Mouse (Mus musculus): ENCODE measurements around the gene Ugt1a6a.

DNA sequence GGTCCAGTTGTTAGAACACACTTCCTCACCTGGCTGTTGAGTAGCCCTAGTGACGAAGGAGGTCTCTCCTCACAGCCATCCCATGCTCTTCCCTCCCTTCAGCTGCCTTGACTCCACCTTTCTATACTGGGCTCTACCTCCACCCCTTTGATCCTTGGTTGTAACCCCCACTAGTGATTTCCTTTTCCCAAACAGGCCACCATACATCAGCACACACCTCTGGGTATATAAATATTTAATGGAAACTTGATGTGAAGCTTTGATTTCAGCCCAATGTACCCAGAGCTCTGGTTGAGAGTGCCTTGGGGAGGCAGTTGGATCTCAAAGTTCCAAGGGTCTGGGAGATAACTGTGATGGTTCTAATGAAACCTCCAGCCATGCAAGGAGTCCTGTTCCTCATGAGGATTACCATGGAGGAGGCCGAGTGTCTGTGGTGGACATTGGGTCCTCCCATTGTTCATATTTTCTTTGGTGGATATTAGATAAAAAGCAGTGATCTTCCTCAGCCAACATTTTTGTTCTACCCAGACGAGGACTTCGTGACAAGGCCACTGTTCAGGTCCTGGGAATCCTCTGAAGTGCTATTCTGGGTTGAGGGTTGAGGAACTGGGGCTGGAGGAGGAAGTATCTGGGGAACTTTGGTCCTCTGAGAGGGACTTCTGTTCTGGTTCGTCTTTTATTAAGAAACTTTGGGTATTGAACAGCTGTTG, 92.2 kb downstream of the Ugt1a6a start, which contains the start of gene Mroh2a:
- TF ChIP-seq CTCF (IDR thresholded peaks at IDR 0.05; ENCODE audit: insufficient read depth, low read depth, low read length) (no peak), POLR2A (IDR thresholded peaks at IDR 0.05; ENCODE audit: insufficient read depth, low read depth, low read length) (no peak)

Measured in olfactory bulb, adult 2 months (tissue).